22 mouse cellular contexts compared by ENCODE assay signal in the genomic region with DNA sequence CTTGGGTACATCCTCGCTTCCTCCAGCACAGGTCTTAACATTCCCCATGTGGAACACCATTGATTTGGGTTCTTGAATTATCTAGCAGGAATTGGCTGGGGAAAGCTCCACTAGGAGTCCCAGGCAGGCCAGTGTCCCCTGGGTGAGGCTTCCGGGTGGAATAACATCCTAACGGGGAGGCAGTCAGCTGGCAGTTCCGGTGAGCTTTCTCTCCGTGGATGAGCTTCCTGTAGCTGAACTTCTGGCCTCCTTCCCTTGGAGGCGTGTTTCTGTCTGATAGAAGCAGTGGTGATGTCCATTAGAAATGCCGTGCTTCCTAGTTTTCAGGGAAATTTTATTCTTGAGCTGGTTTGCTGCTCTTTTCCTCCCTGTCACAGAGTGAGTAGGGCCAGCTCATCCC. TPM values are rescaled to one million over a fixed set of nuclear protein-coding genes. Genes with fewer than 3 reads are reported as not detected.
A peak's percentile ranks its signal among the peaks of the same experiment; 100 is the strongest.
DNase-seq lines count a peak whose midpoint lies in the region; ATAC-seq and TF ChIP-seq lines count a peak whose summit lies in the region.
"Had no signal": no experiment of that assay in that cellular context is flagged by ENCODE, and none has a peak within 500 bp of the region (broad histone marks: within the 10 kb centered on the region; RNA-seq: fewer than 3 reads in every experiment).

No protein-coding gene starts in this region.

- TF ChIP-seq CTCF in CH12.LX (conservative IDR thresholded peaks at IDR 0.05 in 1 of 2, IDR thresholded peaks at IDR 0.05 in 1 of 2; ENCODE audit: low read depth in 2 of 2, low read length in 2 of 2), result no peak
- no peak for TF ChIP-seq CTCF in intestine, postnatal 0 days (IDR thresholded peaks at IDR 0.05; ENCODE audit: low read depth)
- TF ChIP-seq CTCF in left cerebral cortex, adult 2 months (IDR thresholded peaks at IDR 0.05), result no peak

- TF ChIP-seq RAD21 in CH12.LX (IDR thresholded peaks at IDR 0.05; ENCODE audit: low read depth, low read length), result no peak

- intact Hi-C loops in left cerebral cortex, adult 2 months (cut with DNase I), result no loop called here

- 0 out of 2 replicates have a peak, but pooled peaks cover 5% of the 10 kb centered on the region for H3K4me1 ChIP-seq in kidney, embryonic 15.5 days
- no peaks in the 10 kb centered on the region for H3K4me1 ChIP-seq in CH12.LX (ENCODE audit: control insufficient read depth in 1 of 2, insufficient read depth in 2 of 2)
- no peaks in the 10 kb centered on the region for H3K4me1 ChIP-seq in intestine, postnatal 0 days (replicated peaks; ENCODE audit: control insufficient read depth, insufficient read depth, low read length)
- H3K4me1 ChIP-seq: forebrain, embryonic 12.5 days; lung, embryonic 15.5 days had no signal

- H3K4me2 ChIP-seq in kidney, embryonic 15.5 days, result no peak overlapping the region
- no peak overlapping the region for H3K4me2 ChIP-seq in CH12.LX (ENCODE audit: insufficient read depth, low read depth, poor library complexity, severe bottlenecking)
- H3K4me2 ChIP-seq in intestine, postnatal 0 days (replicated peaks; ENCODE audit: low read depth), result no peak overlapping the region
- H3K4me2 ChIP-seq: forebrain, embryonic 12.5 days; lung, embryonic 15.5 days had no signal

- dilution Hi-C loops in CH12.LX (cut with MboI; ENCODE audit: extremely low pct_ligation_motif_present, extremely low pct_unique_long_range_greater_than_20kb, low sequenced_read_pairs), result no loop called here

- WGBS in kidney, embryonic 15.5 days, result 78% methylated on average over 7 of the region's 7 CpGs
- WGBS in intestine, postnatal 0 days, result 55% methylated on average over 7 of the region's 7 CpGs

- ATAC-seq in kidney, embryonic 15.5 days (replicated peaks; ENCODE audit: low FRiP score), result no peak
- ATAC-seq in intestine, postnatal 0 days, result no peak
- ATAC-seq: activated CD4-positive, CD25-positive, alpha-beta regulatory T cell, adult 4 months; hindbrain, embryonic 16.5 days had no signal

- in situ Hi-C loops in CH12.LX (cut with MboI; ENCODE audit: low pct_ligation_motif_present, low pct_unique_long_range_greater_than_20kb, low sequenced_read_pairs), result no loop called here

- H3K27me3 ChIP-seq in kidney, embryonic 15.5 days, result no peaks in the 10 kb centered on the region
- no peaks in the 10 kb centered on the region for H3K27me3 ChIP-seq in CH12.LX (replicated peaks)
- no peaks in the 10 kb centered on the region for H3K27me3 ChIP-seq in intestine, postnatal 0 days (replicated peaks; ENCODE audit: control insufficient read depth, insufficient read depth, low read length)
- H3K27me3 ChIP-seq: forebrain, embryonic 12.5 days; lung, embryonic 15.5 days; megakaryocyte, embryonic 14.5 days had no signal

- H3K9me3 ChIP-seq in kidney, embryonic 15.5 days (replicated peaks), result no peaks in the 10 kb centered on the region
- no peaks in the 10 kb centered on the region for H3K9me3 ChIP-seq in CH12.LX (replicated peaks; ENCODE audit: low read length)
- no peaks in the 10 kb centered on the region for H3K9me3 ChIP-seq in intestine, postnatal 0 days (ENCODE audit: control insufficient read depth)
- H3K9me3 ChIP-seq: forebrain, embryonic 12.5 days; lung, embryonic 15.5 days; megakaryocyte, embryonic 14.5 days had no signal

- peaks cover 65% of the 10 kb centered on the region for H3K36me3 ChIP-seq in kidney, embryonic 15.5 days
- H3K36me3 ChIP-seq in CH12.LX (replicated peaks in 1 of 2; ENCODE audit: control insufficient read depth in 1 of 2, insufficient read depth in 1 of 2, low read length in 1 of 2), result peaks cover 57 to 88% of the 10 kb centered on the region in 2 experiments
- H3K36me3 ChIP-seq in intestine, postnatal 0 days (ENCODE audit: control insufficient read depth, insufficient read depth), result peaks cover 9% of the 10 kb centered on the region; the same call in 1 of the 2 replicates

- H3K9ac ChIP-seq in kidney, embryonic 15.5 days, result no peak overlapping the region
- no peak overlapping the region for H3K9ac ChIP-seq in CH12.LX (ENCODE audit: insufficient read depth, low read depth)
- no peak overlapping the region for H3K9ac ChIP-seq in intestine, postnatal 0 days (ENCODE audit: low read depth, low read length)
- H3K9ac ChIP-seq: forebrain, embryonic 12.5 days; lung, embryonic 15.5 days had no signal

- no peak overlapping the region for H3K4me3 ChIP-seq in kidney, embryonic 15.5 days (replicated peaks)
- H3K4me3 ChIP-seq in CH12.LX (replicated peaks in 1 of 3; ENCODE audit: low read depth in 2 of 3, low read length in 2 of 3, poor library complexity in 1 of 3), result no peak overlapping the region
- no peak overlapping the region for H3K4me3 ChIP-seq in intestine, postnatal 0 days (ENCODE audit: low read depth, low read length)
- H3K4me3 ChIP-seq in left cerebral cortex, adult 2 months, result no peak overlapping the region
- H3K4me3 ChIP-seq: forebrain, embryonic 12.5 days; lung, embryonic 15.5 days; megakaryocyte, embryonic 14.5 days had no signal

- TF ChIP-seq EP300 in CH12.LX (IDR thresholded peaks at IDR 0.05; ENCODE audit: low read length), result no peak

- DNase-seq in adrenal gland, adult 2 months, result peak; percentile 23
- DNase-seq in adrenal gland, adult (ENCODE audit: inconsistent age in 2 of 2, low spot score in 1 of 2), result no peak
- peak; percentile 32 for DNase-seq in kidney, adult 11 months
- DNase-seq in CH12.LX (ENCODE audit: extremely low read depth), result no peak
- DNase-seq in left cerebral cortex, adult 2 months (ENCODE audit: extremely low spot score in 1 of 2, low spot score in 2 of 2), result no peak
- DNase-seq in gastrocnemius, postnatal 4 days (ENCODE audit: low spot score in 2 of 2), result no peak
- DNase-seq: cerebellum, postnatal 14 days; right cerebral cortex, adult 18-20 months; spleen, adult 18-20 months; thymus, adult 18-20 months had no signal

- H3K27ac ChIP-seq in kidney, embryonic 15.5 days, result no peak overlapping the region
- no peak overlapping the region for H3K27ac ChIP-seq in CH12.LX (ENCODE audit: insufficient read depth, low read depth)
- H3K27ac ChIP-seq in intestine, postnatal 0 days (ENCODE audit: low read depth, low read length), result peak overlapping the region; percentile 65
- no peak overlapping the region for H3K27ac ChIP-seq in left cerebral cortex, adult 2 months
- H3K27ac ChIP-seq: forebrain, embryonic 12.5 days; lung, embryonic 15.5 days had no signal

- no peak for TF ChIP-seq POLR2A in CH12.LX (IDR thresholded peaks at IDR 0.05; ENCODE audit: low read depth, low read length)

- no peaks in the 10 kb centered on the region for H3K79me2 ChIP-seq in CH12.LX (replicated peaks; ENCODE audit: control insufficient read depth, extremely low read depth, insufficient read depth, poor library complexity, severe bottlenecking)

TF ChIP-seq in CH12.LX, 34 proteins besides CTCF, POLR2A, EP300 and RAD21:
- TF ChIP-seq HCFC1 (IDR thresholded peaks at IDR 0.05; ENCODE audit: low read depth, low read length) (no peak), POLR2AphosphoS2 (IDR thresholded peaks at IDR 0.05; ENCODE audit: low read depth, low read length) (0 out of 2 replicates have a peak, but pooled peaks have one; percentile 28)

RNA-seq across cellular contexts. Expression of a gene that starts 17.6 kb away (rescaled TPM):
- total RNA-seq in adrenal gland, adult 2 months (2021), result 10 to 100 TPM; 35.6 to 35.8 TPM
- polyA plus RNA-seq in adrenal gland, adult 2 months (2012; rRNA removed), result 2.0 and 2.9 TPM in 2 replicates
- polyA plus RNA-seq in kidney, embryonic 15.5 days (2015; fragmentation: Nextera tagmentation; extraction: Ambion mirVana), result 79.3 and 91.9 TPM in 2 replicates
- total RNA-seq in CH12.LX (2012; rRNA removed) (274 and 280 TPM in 2 replicates), CH12.LX (2014; rRNA removed) (545 and 591 TPM in 2 replicates)
- polyA plus RNA-seq in CH12.LX (2012; ENCODE audit: insufficient read length, low read depth), result 188 and 214 TPM in 2 replicates
- 64.6 and 65.2 TPM in 2 replicates for polyA plus RNA-seq in intestine, postnatal 0 days (2015; fragmentation: Nextera tagmentation; extraction: Ambion mirVana)
- 10 to 100 TPM; 14.3 to 19.4 TPM for total RNA-seq in left cerebral cortex, adult 2 months (2021)
- 10 to 100 TPM; 38.3 to 42.4 TPM for total RNA-seq in gastrocnemius, postnatal 4 days (2021)

RNA-seq across cellular contexts. Expression of a gene that starts 17.7 kb away (rescaled TPM):
- 100 to 1,000 TPM; 178 to 236 TPM for total RNA-seq in adrenal gland, adult 2 months (2021)
- polyA plus RNA-seq in adrenal gland, adult 2 months (2012; rRNA removed), result 27.9 and 30.7 TPM in 2 replicates
- polyA plus RNA-seq in kidney, embryonic 15.5 days (2015; fragmentation: Nextera tagmentation; extraction: Ambion mirVana), result 319 and 327 TPM in 2 replicates
- total RNA-seq in CH12.LX (2012; rRNA removed), result 208 and 419 TPM in 2 replicates
- total RNA-seq in CH12.LX (2014; rRNA removed), result 358 and 369 TPM in 2 replicates
- polyA plus RNA-seq in CH12.LX (2012; ENCODE audit: insufficient read length, low read depth), result 172 and 204 TPM in 2 replicates
- polyA plus RNA-seq in intestine, postnatal 0 days (2015; fragmentation: Nextera tagmentation; extraction: Ambion mirVana), result 445 and 480 TPM in 2 replicates
- total RNA-seq in left cerebral cortex, adult 2 months (2021), result 10 to 100 TPM; 60.6 to 62.3 TPM
- total RNA-seq in gastrocnemius, postnatal 4 days (2021), result 100 to 1,000 TPM in 1 of 2 experiments, 10 to 100 TPM in 1; 95.0 to 107 TPM

RNA-seq across cellular contexts. Expression of a gene that starts 42.0 kb away (rescaled TPM):
- total RNA-seq in adrenal gland, adult 2 months (2021), result not detected
- polyA plus RNA-seq in adrenal gland, adult 2 months (2012; rRNA removed), result not detected in 2 replicates
- 0.05 and 0.14 TPM in 2 replicates for polyA plus RNA-seq in kidney, embryonic 15.5 days (2015; fragmentation: Nextera tagmentation; extraction: Ambion mirVana)
- total RNA-seq in CH12.LX (2012; rRNA removed) (not detected in 2 replicates), CH12.LX (2014; rRNA removed) (not detected in 2 replicates)
- polyA plus RNA-seq in CH12.LX (2012; ENCODE audit: insufficient read length, low read depth), result not detected in 2 replicates
- polyA plus RNA-seq in intestine, postnatal 0 days (2015; fragmentation: Nextera tagmentation; extraction: Ambion mirVana), result 0.12 TPM in 1 of 2 replicates, not detected in the other
- not detected for total RNA-seq in left cerebral cortex, adult 2 months (2021)
- total RNA-seq in gastrocnemius, postnatal 4 days (2021), result not detected
- total RNA-seq: heart, postnatal 14 days; layer of hippocampus, postnatal 10 days; left cerebral cortex, postnatal 14 days had no signal
- polyA plus RNA-seq: forebrain, embryonic 12.5 days; gonadal fat pad, adult 2 months; hindbrain, embryonic 16.5 days; neural tube, embryonic 11.5 days had no signal

RNA-seq across cellular contexts. Expression of a gene that starts 48.1 kb away (rescaled TPM):
- total RNA-seq in adrenal gland, adult 2 months (2021), result 1 to 10 TPM; 3.1 to 5.2 TPM
- 0.59 and 0.75 TPM in 2 replicates for polyA plus RNA-seq in adrenal gland, adult 2 months (2012; rRNA removed)
- polyA plus RNA-seq in kidney, embryonic 15.5 days (2015; fragmentation: Nextera tagmentation; extraction: Ambion mirVana), result 8.9 and 9.9 TPM in 2 replicates
- total RNA-seq in CH12.LX (2012; rRNA removed), result 5.9 and 8.4 TPM in 2 replicates
- total RNA-seq in CH12.LX (2014; rRNA removed), result 7.4 and 8.0 TPM in 2 replicates
- 5.4 and 6.2 TPM in 2 replicates for polyA plus RNA-seq in CH12.LX (2012; ENCODE audit: insufficient read length, low read depth)
- 3.8 and 4.0 TPM in 2 replicates for polyA plus RNA-seq in intestine, postnatal 0 days (2015; fragmentation: Nextera tagmentation; extraction: Ambion mirVana)
- 1 to 10 TPM; 4.4 to 4.7 TPM for total RNA-seq in left cerebral cortex, adult 2 months (2021)
- total RNA-seq in gastrocnemius, postnatal 4 days (2021), result 1 to 10 TPM; 5.0 to 5.3 TPM

Comparison
In these comparisons a context has a peak if more than half of its experiments do, and no peak if none do; other contexts are left out.
1. DNase-seq: peak in adrenal gland, adult 2 months (single experiment) and kidney, adult 11 months (single experiment); none in adrenal gland, adult (0 of 2), CH12.LX (single experiment), left cerebral cortex, adult 2 months (0 of 2) and gastrocnemius, postnatal 4 days (0 of 2).
2. RNA of a gene that starts 17.6 kb away (total RNA-seq): 274 to 591 TPM in CH12.LX; 38.3 to 42.4 TPM in gastrocnemius, postnatal 4 days, 35.6 to 35.8 TPM in adrenal gland, adult 2 months and 14.3 to 19.4 TPM in left cerebral cortex, adult 2 months; every median in the first group is over 4 times any median in the second.